Mouse (Mus musculus) hindbrain, embryonic 10.5 days (tissue): ENCODE measurements around the gene Ccl17. TPM values are rescaled to one million over a fixed set of nuclear protein-coding genes. Genes with fewer than 3 reads are reported as not detected.

Source experiments
- DNase-seq: peaks from one replicate; pipeline ENCODE4 v3.0.0-alpha.2; 2017; ENCODE audit warnings: low spot score
- H3K27ac ChIP-seq: fragments of 300-500 bp; sonication (generic); 2 replicates; pipeline ENCODE4 v1.5.1; 2016; ENCODE audit warnings: mild to moderate bottlenecking, moderate library complexity
- H3K27me3 ChIP-seq: fragments of 300-500 bp; sonication (generic); 2 replicates; pipeline ENCODE4 v1.6.1; 2016; ENCODE audit warnings: mild to moderate bottlenecking; ENCODE audit not compliant: poor library complexity, insufficient read depth, severe bottlenecking
- H3K36me3 ChIP-seq: fragments of 300-500 bp; sonication (generic); 2 replicates; pipeline ENCODE4 v1.6.1; 2016; ENCODE audit warnings: mild to moderate bottlenecking, moderate library complexity
- H3K4me1 ChIP-seq: fragments of 300-500 bp; sonication (generic); replicated peaks from 2 replicates; pipeline ENCODE4 v1.6.1; 2016; ENCODE audit warnings: mild to moderate bottlenecking
- H3K4me3 ChIP-seq: fragments of 300-500 bp; sonication (generic); 2 replicates; pipeline ENCODE4 v1.5.1; 2016; ENCODE audit warnings: mild to moderate bottlenecking, moderate library complexity
- H3K9me3 ChIP-seq: fragments of 300-500 bp; sonication (generic); 2 replicates; pipeline ENCODE4 v1.6.1; 2016; ENCODE audit warnings: mild to moderate bottlenecking, moderate library complexity
- WGBS: fragments of 180-500 bp; shearing (Covaris S2); methylation state at CpG from one replicate; pipeline ENCODE4 v1.1.7; 2016; 5-methylcytosine and 5-hydroxymethylcytosine counted together
- polyA plus RNA-seq: library from polyadenylated mRNA; unstranded; fragments of >200 nt; fragmentation: Nextera tagmentation; extraction: Ambion mirVana; gene quantifications from 2 replicates; pipeline ENCODE4 v1.2.1, GENCODE M21; 2016

Ccl17 gene
- polyA plus RNA-seq, 1 experiment from 2014 or later = not detected

DNA sequence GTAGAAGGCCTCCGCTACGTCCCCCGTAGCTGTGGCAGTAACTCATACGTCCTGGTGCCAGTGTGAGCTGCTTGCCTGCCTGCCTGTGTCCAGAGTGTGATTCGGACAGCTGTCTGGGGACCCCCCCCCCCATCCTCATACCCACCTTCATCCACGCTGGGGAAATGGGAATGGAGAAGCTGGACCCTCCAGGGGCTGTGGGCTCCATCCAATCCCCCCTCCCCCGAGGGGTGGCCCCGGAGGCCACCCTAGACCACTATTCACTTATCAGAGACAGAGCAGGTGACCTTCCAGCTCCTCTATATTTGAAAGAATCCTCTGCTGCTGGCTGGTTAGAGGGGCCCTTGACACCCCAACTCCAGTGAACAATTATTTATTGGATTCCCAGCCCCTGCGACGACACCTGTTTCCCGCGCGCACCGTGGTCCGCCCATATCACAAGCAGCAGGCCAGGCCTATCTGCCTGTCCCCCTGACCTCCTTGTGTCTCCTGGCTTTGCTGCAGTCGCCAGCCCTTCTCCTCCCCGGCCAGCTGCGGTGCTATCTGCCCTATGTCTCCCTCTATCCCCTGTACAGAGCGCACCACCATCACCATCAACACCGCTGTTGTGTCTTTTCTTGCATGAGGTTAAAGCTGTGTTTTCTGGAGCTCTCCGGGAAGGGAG is 29.6 kb upstream of the Ccl17 start:
- no peak overlapping the region; the same call in 1 of the 2 replicates for H3K27ac ChIP-seq
- no peak overlapping the region for H3K4me3 ChIP-seq
- 0 out of 2 replicates have a peak, but pooled peaks cover 8% of the 10 kb centered on the region for H3K27me3 ChIP-seq
- 82% methylated on average over 21 of the region's 21 CpGs for WGBS
- no peaks in the 10 kb centered on the region for H3K9me3 ChIP-seq
- DNase-seq = no peak
- peaks cover 36% of the 10 kb centered on the region for H3K4me1 ChIP-seq
- H3K36me3 ChIP-seq = no peaks in the 10 kb centered on the region

DNA sequence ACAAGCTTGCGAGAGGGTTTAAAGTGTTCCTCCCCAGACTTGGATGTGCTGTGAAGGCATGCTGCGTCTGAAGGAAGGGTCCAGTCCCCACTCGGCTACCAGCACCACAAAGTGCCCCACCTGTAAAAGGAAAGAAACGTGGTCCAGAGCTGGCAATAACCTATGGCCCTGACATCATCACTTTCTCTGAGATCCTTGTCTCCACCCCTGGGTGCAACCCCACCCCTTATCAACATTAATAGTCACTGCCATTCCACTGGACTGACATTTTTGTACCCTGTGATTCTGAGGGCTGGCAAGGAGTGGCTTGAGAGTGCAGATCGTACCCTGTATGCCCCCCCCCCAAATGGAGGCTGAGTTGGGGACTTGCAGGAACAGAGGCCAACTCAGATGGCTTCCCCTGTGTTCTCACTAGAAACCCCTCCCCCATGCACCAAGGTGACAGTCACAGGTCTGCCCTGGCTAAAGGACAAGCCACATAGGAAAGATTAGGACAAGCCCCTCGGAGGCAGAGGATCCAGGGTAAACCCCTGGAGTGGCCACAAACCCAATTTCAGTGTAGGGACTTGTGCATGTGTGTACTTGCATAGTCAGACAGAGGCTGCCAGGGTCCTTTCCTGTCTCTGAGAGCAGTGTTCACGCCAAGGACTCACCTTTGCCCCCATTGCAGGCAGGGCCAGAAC is 29.0 kb upstream of the Ccl17 start:
- no peak for DNase-seq
- Histone ChIP-seq H3K36me3 (no peaks in the 10 kb centered on the region), H3K27me3 (0 out of 2 replicates have a peak, but pooled peaks cover 1% of the 10 kb centered on the region), H3K9me3 (no peaks in the 10 kb centered on the region), H3K4me1 (peaks cover 36% of the 10 kb centered on the region), H3K27ac (0 out of 2 replicates have a peak overlapping the region, but pooled peaks have one; percentile 45), H3K4me3 (0 out of 2 replicates have a peak overlapping the region, but pooled peaks have one; percentile 20)
- 61% methylated on average over 7 of the region's 7 CpGs for WGBS

- Histone ChIP-seq H3K36me3 (no peaks in the 10 kb centered on the region), H3K4me3 (0 out of 2 replicates have a peak overlapping the region, but pooled peaks have one; percentile 20), H3K9me3 (no peaks in the 10 kb centered on the region), H3K27me3 (no peaks in the 10 kb centered on the region), H3K4me1 (peaks cover 36% of the 10 kb centered on the region), H3K27ac (0 out of 2 replicates have a peak overlapping the region, but pooled peaks have one; percentile 45)
- 8% methylated on average over 11 of the region's 11 CpGs for WGBS
- DNase-seq = peak; percentile 22
Observed at GRCm38 (mm10) chr8:94781838-94782235, 28.4 kb upstream of the Ccl17 start.

DNA sequence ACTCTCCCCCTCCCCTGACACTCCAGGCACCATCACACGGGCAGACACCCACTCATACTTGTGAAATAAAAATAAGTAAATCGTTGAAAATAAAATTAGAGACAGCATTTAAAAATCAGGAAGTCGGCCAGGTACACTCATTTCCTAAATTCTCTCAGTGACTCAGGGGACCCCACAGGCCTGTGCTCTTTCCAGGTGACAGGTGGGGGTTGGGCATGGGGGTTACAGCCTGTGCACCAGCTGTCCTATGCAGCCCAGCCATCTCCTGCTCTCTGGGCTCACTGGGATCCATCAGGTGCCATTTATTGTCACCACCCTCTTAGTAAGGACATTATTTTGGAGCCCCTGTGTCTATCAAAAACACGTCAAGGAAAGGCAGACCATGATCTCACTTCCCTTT is 26.4 kb upstream of the Ccl17 start:
- no peaks in the 10 kb centered on the region for H3K27me3 ChIP-seq
- H3K36me3 ChIP-seq = no peaks in the 10 kb centered on the region
- no peak overlapping the region for H3K27ac ChIP-seq
- no peaks in the 10 kb centered on the region for H3K9me3 ChIP-seq
- peaks cover 22% of the 10 kb centered on the region for H3K4me1 ChIP-seq
- no peak for DNase-seq
- no peak overlapping the region for H3K4me3 ChIP-seq
- 80% methylated on average over 4 of the region's 4 CpGs for WGBS

DNA sequence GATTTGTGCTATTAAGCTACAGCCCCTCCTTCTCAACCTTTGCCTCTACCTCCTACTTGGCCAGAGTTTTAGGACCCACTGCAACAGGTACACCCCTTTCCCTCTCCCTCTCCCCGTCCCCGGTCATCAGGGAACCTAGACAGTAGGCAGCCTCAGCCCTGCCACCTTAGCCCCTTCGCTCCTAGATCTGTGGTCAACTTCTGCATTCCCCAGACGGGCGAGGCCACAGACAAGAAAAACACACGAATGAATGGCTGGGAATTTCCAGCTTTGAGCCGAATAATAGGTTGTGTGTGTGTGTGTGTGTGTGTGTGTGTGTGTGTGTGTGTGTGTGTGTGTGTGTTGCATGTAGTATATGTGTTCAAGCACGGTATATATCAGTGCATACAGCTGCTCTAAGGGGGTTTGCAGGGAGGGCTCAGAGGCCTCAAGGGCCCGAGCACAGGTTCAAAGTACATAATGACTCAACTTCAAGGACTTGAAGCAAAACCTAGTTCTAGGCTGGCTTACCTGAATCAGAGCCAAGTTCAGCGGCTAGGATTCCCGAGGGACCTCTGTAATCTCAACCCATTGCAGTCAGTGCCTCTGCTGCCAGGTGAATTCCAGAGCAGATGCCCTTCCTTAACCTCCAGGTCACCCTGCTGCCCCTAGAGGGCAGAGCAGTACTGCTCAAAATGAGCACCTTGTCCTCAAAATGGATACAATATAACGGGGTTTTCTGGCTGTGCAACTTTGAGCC is 24.8 kb upstream of the Ccl17 start:
- Histone ChIP-seq H3K4me3 (no peak overlapping the region), H3K4me1 (peaks cover 20% of the 10 kb centered on the region), H3K27ac (no peak overlapping the region), H3K27me3 (no peaks in the 10 kb centered on the region), H3K36me3 (no peaks in the 10 kb centered on the region), H3K9me3 (no peaks in the 10 kb centered on the region)
- no peak for DNase-seq
- WGBS = 72% methylated on average over 12 of the region's 12 CpGs

DNA sequence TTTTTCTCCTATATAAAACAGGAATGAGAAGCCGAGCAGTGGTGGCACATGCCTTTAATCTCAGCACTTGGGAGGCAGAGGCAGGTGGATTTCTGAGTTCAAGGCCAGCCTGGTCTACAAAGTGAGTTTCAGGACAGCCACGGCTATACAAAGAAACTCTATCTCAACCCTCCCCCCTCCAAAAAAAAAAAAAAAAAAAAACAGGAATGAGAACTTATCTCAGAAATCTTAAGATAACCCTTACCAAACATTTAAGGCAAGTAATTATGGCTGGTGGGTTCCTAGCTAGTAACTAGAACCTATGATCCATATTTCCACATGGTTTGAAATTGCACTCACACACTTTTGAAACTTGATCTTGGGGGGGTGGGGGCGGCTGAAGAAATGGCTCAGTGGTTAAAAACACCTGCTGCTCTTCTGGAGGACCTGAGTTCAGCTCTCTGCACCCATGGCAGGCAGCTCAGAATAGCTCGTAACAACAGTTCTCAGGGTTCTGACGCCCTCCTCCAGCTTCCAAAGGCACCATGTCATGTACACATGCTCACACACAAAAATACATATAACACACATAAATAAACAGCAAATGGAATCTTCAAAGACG is 24.2 kb upstream of the Ccl17 start:
- no peak for DNase-seq
- no peaks in the 10 kb centered on the region for H3K27me3 ChIP-seq
- no peaks in the 10 kb centered on the region for H3K36me3 ChIP-seq
- WGBS = 68% methylated on average over 6 of the region's 6 CpGs
- H3K4me1 ChIP-seq = peaks cover 16% of the 10 kb centered on the region
- no peak overlapping the region for H3K27ac ChIP-seq
- H3K9me3 ChIP-seq = no peaks in the 10 kb centered on the region
- H3K4me3 ChIP-seq = no peak overlapping the region

- no peaks in the 10 kb centered on the region for H3K36me3 ChIP-seq
- H3K4me1 ChIP-seq = peaks cover 4% of the 10 kb centered on the region
- H3K27ac ChIP-seq = no peak overlapping the region
- H3K27me3 ChIP-seq = no peaks in the 10 kb centered on the region
- WGBS = 72% methylated on average over 15 of the region's 15 CpGs
- H3K9me3 ChIP-seq = no peaks in the 10 kb centered on the region
- H3K4me3 ChIP-seq = no peak overlapping the region
- no peak for DNase-seq
Observed at GRCm38 (mm10) chr8:94787524-94788501, 22.4 kb upstream of the Ccl17 start.

- H3K27ac ChIP-seq = no peak overlapping the region
- H3K9me3 ChIP-seq = no peaks in the 10 kb centered on the region
- H3K4me3 ChIP-seq = no peak overlapping the region
- DNase-seq = no peak
- no peaks in the 10 kb centered on the region for H3K27me3 ChIP-seq
- WGBS = 60% methylated on average over 10 of the region's 10 CpGs
- H3K36me3 ChIP-seq = no peaks in the 10 kb centered on the region
- peaks cover 4% of the 10 kb centered on the region for H3K4me1 ChIP-seq
Observed at GRCm38 (mm10) chr8:94789256-94789955, 20.8 kb upstream of the Ccl17 start.

- 88% methylated on average over 4 of the region's 4 CpGs for WGBS
- H3K27ac ChIP-seq = no peak overlapping the region
- no peaks in the 10 kb centered on the region for H3K9me3 ChIP-seq
- no peak overlapping the region for H3K4me3 ChIP-seq
- DNase-seq = no peak
- no peaks in the 10 kb centered on the region for H3K36me3 ChIP-seq
- H3K4me1 ChIP-seq = no peaks in the 10 kb centered on the region; the same call in none of the 2 replicates
- no peaks in the 10 kb centered on the region for H3K27me3 ChIP-seq
Observed at GRCm38 (mm10) chr8:94794368-94794767, 15.9 kb upstream of the Ccl17 start.

GRCm38 (mm10) chr8:94794782-94795181 is 15.5 kb upstream of the Ccl17 start:
- Histone ChIP-seq H3K36me3 (no peaks in the 10 kb centered on the region), H3K27me3 (no peaks in the 10 kb centered on the region), H3K9me3 (no peaks in the 10 kb centered on the region), H3K4me3 (no peak overlapping the region), H3K4me1 (no peaks in the 10 kb centered on the region; the same call in none of the 2 replicates), H3K27ac (no peak overlapping the region)
- WGBS = 93% methylated on average over 2 of the region's 2 CpGs
- no peak for DNase-seq

- no peaks in the 10 kb centered on the region for H3K9me3 ChIP-seq
- 0 out of 2 replicates have a peak, but pooled peaks cover 2% of the 10 kb centered on the region for H3K4me1 ChIP-seq
- H3K27ac ChIP-seq = no peak overlapping the region
- H3K36me3 ChIP-seq = no peaks in the 10 kb centered on the region
- peaks cover 3% of the 10 kb centered on the region; the same call in 1 of the 2 replicates for H3K27me3 ChIP-seq
- peak; percentile 38 for DNase-seq
- no peak overlapping the region for H3K4me3 ChIP-seq
- 64% methylated on average over 7 of the region's 7 CpGs for WGBS
Observed at GRCm38 (mm10) chr8:94800278-94800968, 9.8 kb upstream of the Ccl17 start.
